Mouse (Mus musculus): Measurements from ENCODE around the gene D10Wsu102e.

DNA sequence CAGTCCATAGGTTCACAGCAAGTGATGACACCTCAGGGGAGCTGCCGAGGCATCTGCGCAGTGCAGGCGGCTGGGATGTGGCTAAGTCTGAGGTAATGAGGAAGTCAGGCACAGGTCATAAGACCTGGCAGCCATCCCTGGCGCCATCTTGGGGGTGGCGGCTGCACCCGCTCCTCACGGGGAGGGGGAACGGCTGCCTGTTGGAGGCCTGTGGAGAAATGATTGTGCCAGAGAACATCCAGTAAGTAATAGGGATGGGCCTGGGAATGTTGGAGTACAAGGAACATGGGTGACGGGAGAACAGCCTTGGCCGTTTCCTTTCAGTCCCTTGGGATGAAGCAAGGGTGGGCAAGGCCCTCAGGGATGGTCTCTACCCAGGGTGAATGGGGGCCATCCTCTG lies 47.1 kb downstream of the D10Wsu102e start:
- TF ChIP-seq CTCF (IDR thresholded peaks at IDR 0.05; ENCODE audit: insufficient read depth, low read depth, low read length) = no peak
- TF ChIP-seq POLR2A (IDR thresholded peaks at IDR 0.05; ENCODE audit: insufficient read depth, low read depth, low read length) = no peak

All from olfactory bulb, adult 2 months (tissue).